Mouse (Mus musculus): ENCODE results near the gene Adamts17. TPM values are rescaled to one million over a fixed set of nuclear protein-coding genes. Genes with fewer than 3 reads are reported as not detected.

Gene Adamts17
- 10.5 and 11.6 TPM in 2 replicates for polyA plus RNA-seq (2014; fragmentation: Nextera tagmentation; extraction: Ambion mirVana)

DNA sequence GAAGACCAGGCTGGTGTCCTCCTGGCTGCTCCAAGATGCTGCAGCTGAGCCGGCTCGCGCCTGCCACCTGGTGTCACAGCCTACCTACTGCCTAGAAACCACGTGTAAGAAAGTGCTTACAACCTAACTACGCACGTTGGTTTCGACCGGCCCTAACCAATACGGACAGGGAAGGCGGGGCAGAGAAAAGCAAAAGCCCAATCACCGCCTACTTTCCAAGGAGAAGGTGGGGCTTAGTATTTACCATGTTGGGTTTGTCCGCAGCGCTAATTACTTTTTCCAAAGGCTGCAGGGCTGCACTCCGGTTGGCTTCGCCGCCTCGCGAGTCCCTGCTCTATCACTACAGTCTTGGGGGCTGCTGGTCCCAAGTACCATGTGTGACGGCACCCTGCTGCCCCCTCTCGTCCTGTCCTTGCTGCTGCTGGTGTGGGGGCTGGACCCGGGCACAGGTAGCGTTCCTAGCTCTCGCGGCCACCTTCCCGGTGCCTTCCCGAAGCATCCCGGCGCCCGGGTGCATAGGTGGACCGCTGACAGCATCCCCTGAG lies at the start of gene Adamts17:
TSS of gene Adamts17 (plus strand) at position 273 of the 545 bp plus-strand sequence.
- WGBS = under 1% methylated on average over 30 of the region's 30 CpGs
- peak; percentile 95 for TF ChIP-seq CTCF (IDR thresholded peaks at IDR 0.05; ENCODE audit: low read depth)
- peak within 1 kb of the TSS; percentile 99 for H3K4me2 ChIP-seq
- no peaks in the 10 kb centered on the region for H3K9me3 ChIP-seq (ENCODE audit: low read depth, low read length)
- ATAC-seq (ENCODE audit: insufficient read depth) (peak; percentile 93), DNase-seq (peak; percentile 98)
- H3K27me3 ChIP-seq (ENCODE audit: insufficient read depth, low read length) = no peaks in the 10 kb centered on the region
- peak within 1 kb of the TSS; percentile 49 for H3K9ac ChIP-seq
- peaks cover 17% of the 10 kb centered on the region for H3K4me1 ChIP-seq (ENCODE audit: insufficient read depth)
- 0 out of 2 replicates have a peak within 1 kb of the TSS, but pooled peaks have one; percentile 19 for H3K27ac ChIP-seq (ENCODE audit: low read depth)
- H3K36me3 ChIP-seq (ENCODE audit: insufficient read depth) = no peaks in the 10 kb centered on the region
- peak within 1 kb of the TSS; percentile 56 for H3K4me3 ChIP-seq (ENCODE audit: low read depth, low read length)

DNA sequence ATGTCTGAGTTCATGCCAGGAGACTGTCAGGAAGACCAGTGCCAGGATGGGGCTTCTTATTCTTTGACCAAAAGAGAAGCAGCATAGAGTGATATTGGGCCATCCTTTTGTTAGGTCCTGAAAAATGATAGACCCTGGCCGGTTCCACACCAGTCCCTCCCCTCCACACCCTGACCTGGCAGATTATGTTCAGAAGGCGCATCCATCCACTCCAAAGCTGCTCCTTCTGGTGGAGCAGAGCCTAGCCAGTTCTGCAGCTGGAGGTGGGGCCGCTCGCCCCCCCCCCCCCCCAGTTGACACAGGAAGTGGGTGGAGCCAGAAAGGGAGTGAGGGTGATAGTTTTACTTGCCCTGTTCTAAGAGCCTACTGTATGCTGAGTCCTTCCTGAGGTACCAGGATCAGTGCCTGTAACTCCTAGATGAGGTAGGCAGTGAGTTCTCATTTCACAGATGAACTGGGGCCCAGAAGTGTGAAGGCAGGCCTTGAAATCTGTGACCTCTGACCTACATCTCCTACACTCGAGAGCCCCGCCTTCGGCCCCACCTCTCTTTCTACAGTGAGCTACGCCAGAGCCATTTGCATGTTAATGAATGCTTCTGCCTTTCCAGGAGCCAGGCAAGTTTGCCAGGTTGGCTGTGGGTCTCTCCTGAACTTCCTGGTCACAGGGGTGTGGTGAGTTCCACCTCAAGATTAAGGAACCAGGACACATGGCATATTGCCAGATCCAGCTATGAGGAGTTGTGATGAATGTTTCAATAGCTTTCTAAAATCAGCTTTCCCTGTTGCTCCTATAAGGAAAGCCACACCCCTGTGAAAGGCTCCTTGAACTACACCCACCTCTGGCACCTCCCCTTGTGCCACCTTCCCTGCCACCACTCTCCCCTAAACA lies 49.4 kb upstream of the Adamts17 start:
- Histone ChIP-seq H3K4me2 (no peak overlapping the region), H3K27ac (ENCODE audit: low read depth) (no peak overlapping the region; the same call in 1 of the 2 replicates), H3K36me3 (ENCODE audit: insufficient read depth) (no peaks in the 10 kb centered on the region), H3K9me3 (ENCODE audit: low read depth, low read length) (no peaks in the 10 kb centered on the region), H3K4me3 (ENCODE audit: low read depth, low read length) (no peak overlapping the region), H3K4me1 (ENCODE audit: insufficient read depth) (peaks cover 15% of the 10 kb centered on the region), H3K27me3 (ENCODE audit: insufficient read depth, low read length) (no peaks in the 10 kb centered on the region), H3K9ac (no peak overlapping the region)
- ATAC-seq (ENCODE audit: insufficient read depth) (peak; percentile 47), DNase-seq (peak; percentile 37)
- TF ChIP-seq CTCF (IDR thresholded peaks at IDR 0.05; ENCODE audit: low read depth) = no peak
- 29% methylated on average over 8 of the region's 8 CpGs for WGBS

DNA sequence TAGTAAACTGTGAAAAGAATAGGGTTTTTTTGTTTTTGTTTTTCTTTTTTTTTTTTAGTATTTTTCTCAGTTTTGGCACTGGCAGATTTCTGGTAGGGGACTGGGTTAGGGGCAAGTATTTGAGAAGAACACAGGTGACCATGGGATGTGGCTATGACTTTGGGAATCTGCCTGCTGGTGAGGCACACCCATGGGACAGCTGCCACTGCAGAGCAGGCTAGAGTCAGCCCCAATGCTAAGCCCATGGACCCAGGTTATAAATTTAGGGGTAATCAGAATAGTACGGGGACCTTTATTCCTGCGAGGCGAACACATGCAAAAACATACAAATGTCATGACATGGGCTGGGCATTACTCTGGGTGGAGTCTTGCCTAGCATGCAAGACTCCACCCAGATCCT lies 48.5 kb upstream of the Adamts17 start:
- Histone ChIP-seq H3K27ac (ENCODE audit: low read depth) (no peak overlapping the region), H3K4me2 (no peak overlapping the region), H3K27me3 (ENCODE audit: insufficient read depth, low read length) (no peaks in the 10 kb centered on the region), H3K4me1 (ENCODE audit: insufficient read depth) (peaks cover 12% of the 10 kb centered on the region), H3K9me3 (ENCODE audit: low read depth, low read length) (no peaks in the 10 kb centered on the region), H3K4me3 (ENCODE audit: low read depth, low read length) (no peak overlapping the region), H3K36me3 (ENCODE audit: insufficient read depth) (no peaks in the 10 kb centered on the region), H3K9ac (no peak overlapping the region)
- no peak for TF ChIP-seq CTCF (IDR thresholded peaks at IDR 0.05; ENCODE audit: low read depth)
- 89% methylated on average over 3 of the region's 3 CpGs for WGBS
- DNase-seq (no peak), ATAC-seq (ENCODE audit: insufficient read depth) (no peak)

DNA sequence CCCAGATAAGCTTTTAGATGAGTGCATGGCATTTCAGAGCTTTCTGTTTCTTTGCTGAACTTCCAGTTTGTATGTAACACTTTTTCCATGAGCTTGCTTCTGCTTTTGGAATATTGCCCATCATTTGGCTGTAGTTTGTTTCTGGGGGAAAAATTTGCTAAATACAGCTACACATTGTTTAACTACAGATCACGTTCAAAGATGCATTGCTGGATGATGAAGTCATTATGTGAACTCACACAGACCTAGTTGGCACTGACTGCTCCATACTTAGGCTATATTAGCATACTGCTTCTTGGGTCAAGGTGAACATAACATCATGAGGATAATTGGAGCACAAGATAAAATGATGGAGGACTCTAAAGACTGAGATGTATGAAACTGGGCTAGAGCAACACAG lies 42.6 kb upstream of the Adamts17 start:
- WGBS = 7% methylated on average over 1 of the region's 1 CpGs
- no peaks in the 10 kb centered on the region for H3K27me3 ChIP-seq (ENCODE audit: insufficient read depth, low read length)
- no peaks in the 10 kb centered on the region for H3K36me3 ChIP-seq (ENCODE audit: insufficient read depth)
- no peak for TF ChIP-seq CTCF (IDR thresholded peaks at IDR 0.05; ENCODE audit: low read depth)
- ATAC-seq (ENCODE audit: insufficient read depth) (0 out of 2 replicates have a peak, but pooled peaks have one; percentile 31), DNase-seq (peak; percentile 77)
- no peak overlapping the region for H3K9ac ChIP-seq
- no peak overlapping the region for H3K4me3 ChIP-seq (ENCODE audit: low read depth, low read length)
- H3K27ac ChIP-seq (ENCODE audit: low read depth) = no peak overlapping the region
- H3K9me3 ChIP-seq (ENCODE audit: low read depth, low read length) = no peaks in the 10 kb centered on the region
- no peak overlapping the region for H3K4me2 ChIP-seq
- H3K4me1 ChIP-seq (ENCODE audit: insufficient read depth) = peaks cover 3% of the 10 kb centered on the region; the same call in 1 of the 2 replicates

DNA sequence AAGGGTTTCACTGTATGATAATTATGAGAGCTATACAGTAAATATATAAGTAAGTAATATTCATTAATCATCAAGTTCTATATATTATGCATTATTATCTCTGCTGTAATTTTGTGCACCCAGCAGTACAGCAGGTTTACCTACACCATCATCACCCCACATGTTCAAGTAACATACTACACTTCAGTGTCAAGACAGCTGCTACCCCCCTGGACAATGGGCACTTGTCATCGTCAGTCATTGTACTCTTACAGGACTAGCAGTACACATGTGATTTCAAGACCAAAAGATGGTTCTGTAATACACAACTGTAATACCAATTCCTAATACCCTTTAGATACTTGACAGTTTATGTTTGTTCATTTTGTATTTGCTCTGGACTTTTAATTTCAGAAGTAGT lies 42.2 kb upstream of the Adamts17 start:
- H3K4me2 ChIP-seq = no peak overlapping the region
- no peak overlapping the region for H3K9ac ChIP-seq
- H3K36me3 ChIP-seq (ENCODE audit: insufficient read depth) = no peaks in the 10 kb centered on the region
- no peak for DNase-seq
- H3K27ac ChIP-seq (ENCODE audit: low read depth) = no peak overlapping the region
- peaks cover 3% of the 10 kb centered on the region; the same call in 1 of the 2 replicates for H3K4me1 ChIP-seq (ENCODE audit: insufficient read depth)
- H3K27me3 ChIP-seq (ENCODE audit: insufficient read depth, low read length) = no peaks in the 10 kb centered on the region
- ATAC-seq (ENCODE audit: insufficient read depth) = no peak
- no peak for TF ChIP-seq CTCF (IDR thresholded peaks at IDR 0.05; ENCODE audit: low read depth)
- 74% methylated on average over 1 of the region's 1 CpGs for WGBS
- H3K9me3 ChIP-seq (ENCODE audit: low read depth, low read length) = no peaks in the 10 kb centered on the region
- H3K4me3 ChIP-seq (ENCODE audit: low read depth, low read length) = no peak overlapping the region

DNA sequence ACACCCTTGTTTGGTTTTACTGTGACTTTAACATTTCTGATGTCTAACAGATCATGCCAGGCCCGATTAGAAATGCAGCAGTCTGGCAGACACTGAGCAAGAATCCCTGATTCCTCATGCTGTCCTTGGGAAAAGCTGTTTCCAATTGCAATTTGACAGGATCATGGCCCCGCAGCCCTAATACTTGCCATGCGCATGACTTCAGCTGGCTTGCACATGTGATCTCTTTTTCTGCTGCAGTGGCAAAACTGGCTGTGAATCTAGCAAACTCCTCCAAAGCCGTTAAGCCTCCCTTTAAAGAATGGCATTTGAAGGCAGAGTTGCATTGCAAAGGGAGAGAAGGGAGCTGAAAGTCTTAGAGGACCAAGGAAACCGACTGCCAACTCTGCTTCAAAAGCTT lies 40.7 kb upstream of the Adamts17 start:
- 51% methylated on average over 5 of the region's 5 CpGs for WGBS
- H3K4me2 ChIP-seq = no peak overlapping the region
- no peak overlapping the region for H3K4me3 ChIP-seq (ENCODE audit: low read depth, low read length)
- peak; percentile 61 for DNase-seq
- H3K9me3 ChIP-seq (ENCODE audit: low read depth, low read length) = no peaks in the 10 kb centered on the region
- no peak overlapping the region for H3K27ac ChIP-seq (ENCODE audit: low read depth)
- no peak overlapping the region for H3K9ac ChIP-seq
- H3K27me3 ChIP-seq (ENCODE audit: insufficient read depth, low read length) = no peaks in the 10 kb centered on the region
- ATAC-seq (ENCODE audit: insufficient read depth) = no peak
- TF ChIP-seq CTCF (IDR thresholded peaks at IDR 0.05; ENCODE audit: low read depth) = no peak
- peaks cover 9% of the 10 kb centered on the region; the same call in 1 of the 2 replicates for H3K4me1 ChIP-seq (ENCODE audit: insufficient read depth)
- no peaks in the 10 kb centered on the region for H3K36me3 ChIP-seq (ENCODE audit: insufficient read depth)

DNA sequence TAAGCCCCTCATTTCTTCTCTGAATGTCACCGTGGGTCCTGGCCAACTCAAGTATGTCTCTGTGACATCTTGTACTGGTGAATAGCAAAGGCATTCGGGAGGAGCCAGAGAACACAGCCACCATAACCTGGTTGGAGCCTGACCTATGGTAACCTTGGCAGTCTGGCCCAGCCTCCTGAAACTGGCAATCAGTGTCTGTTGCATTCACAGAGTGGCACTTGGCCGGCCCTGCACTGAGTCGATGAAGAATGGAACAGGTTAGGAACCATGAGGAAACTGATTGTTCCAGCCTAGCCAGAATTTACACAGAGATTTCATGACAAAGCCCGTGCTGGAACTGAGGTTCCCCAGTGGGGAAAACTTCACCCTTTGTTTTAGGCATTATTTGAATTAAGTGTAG lies 38.8 kb upstream of the Adamts17 start:
- ATAC-seq (ENCODE audit: insufficient read depth) (no peak), DNase-seq (no peak)
- Histone ChIP-seq H3K27ac (ENCODE audit: low read depth) (no peak overlapping the region), H3K4me1 (ENCODE audit: insufficient read depth) (peaks cover 9% of the 10 kb centered on the region; the same call in 1 of the 2 replicates), H3K9me3 (ENCODE audit: low read depth, low read length) (no peaks in the 10 kb centered on the region), H3K36me3 (ENCODE audit: insufficient read depth) (no peaks in the 10 kb centered on the region), H3K27me3 (ENCODE audit: insufficient read depth, low read length) (no peaks in the 10 kb centered on the region), H3K9ac (no peak overlapping the region), H3K4me3 (ENCODE audit: low read depth, low read length) (no peak overlapping the region), H3K4me2 (no peak overlapping the region)
- no peak for TF ChIP-seq CTCF (IDR thresholded peaks at IDR 0.05; ENCODE audit: low read depth)
- 62% methylated on average over 5 of the region's 5 CpGs for WGBS
